Mouse (Mus musculus) olfactory bulb, adult 2 months (tissue): ENCODE measurements around the gene Fkbp2.

ENCODE experiments used
- CTCF ChIP-seq: fragments of 200-500 bp; IDR thresholded peaks from 2 replicates; pipeline ENCODE4 v1.5.1; 2012; ENCODE audit warnings: low read depth, mild to moderate bottlenecking, low read length, moderate library complexity; ENCODE audit not compliant: insufficient read depth
- POLR2A ChIP-seq: fragments of 200-500 bp; IDR thresholded peaks from 2 replicates; pipeline ENCODE4 v1.6.1; 2012; ENCODE audit warnings: mild to moderate bottlenecking, low read depth, low read length, moderate library complexity; ENCODE audit not compliant: insufficient read depth

DNA sequence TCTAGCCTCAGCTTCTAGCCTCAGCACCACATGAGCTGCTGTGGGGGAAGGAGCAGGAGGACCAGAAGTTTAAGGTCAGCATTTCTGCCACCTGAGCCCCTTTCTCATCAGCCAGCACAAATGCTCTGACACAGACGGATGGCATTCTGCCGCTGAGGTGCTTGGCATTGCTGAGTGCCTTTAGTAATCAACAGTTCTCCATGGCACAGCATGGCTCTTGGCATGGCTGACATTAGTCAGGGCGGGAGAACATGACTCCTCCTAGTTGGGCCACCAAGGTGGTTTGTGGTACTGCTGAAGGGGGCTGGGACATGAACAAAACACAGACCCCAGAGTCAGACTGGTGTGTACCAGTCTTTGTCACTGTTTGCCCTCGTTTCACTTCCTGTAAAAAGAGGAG, 32.1 kb downstream of the Fkbp2 start:
- TF ChIP-seq POLR2A, result no peak
- no peak for TF ChIP-seq CTCF
